Mouse (Mus musculus) liver, embryonic 16.5 days (tissue): ENCODE data around the gene Sfrp4. TPM values are rescaled to one million over a fixed set of nuclear protein-coding genes. Genes with fewer than 3 reads are reported as not detected.
A peak's percentile ranks its signal among the peaks of the same experiment; 100 is the strongest.

Experiments used
- ATAC-seq: fragments of 200-750 bp; cut with Nextera tagmentation; 2 replicates; pipeline ENCODE4 v1.8.0; 2017; ENCODE audit warnings: low read depth, mild to moderate bottlenecking, moderate number of reproducible peaks, moderate library complexity
- H3K27ac ChIP-seq: fragments of 300-500 bp; sonication (generic); 2 replicates; pipeline ENCODE4 v1.5.1; 2014; ENCODE audit warnings: mild to moderate bottlenecking, low read length
- H3K27me3 ChIP-seq: fragments of 300-500 bp; sonication (generic); 2 replicates; pipeline ENCODE4 v1.6.1; 2014; ENCODE audit warnings: low read depth, low read length, mixed read lengths; ENCODE audit not compliant: control insufficient read depth, insufficient read depth
- H3K36me3 ChIP-seq: fragments of 300-500 bp; sonication (generic); 2 replicates; pipeline ENCODE4 v1.6.1; 2014; ENCODE audit warnings: mild to moderate bottlenecking; ENCODE audit not compliant: control insufficient read depth, insufficient read depth
- H3K4me1 ChIP-seq: fragments of 300-500 bp; sonication (generic); 2 replicates; pipeline ENCODE4 v1.6.1; 2014; ENCODE audit warnings: low read depth, low read length, mixed read lengths; ENCODE audit not compliant: control insufficient read depth
- H3K4me2 ChIP-seq: fragments of 300-500 bp; sonication (generic); 2 replicates; pipeline ENCODE4 v1.6.1; 2014; ENCODE audit warnings: low read depth, low read length, mixed read lengths
- H3K4me3 ChIP-seq: fragments of 300-500 bp; sonication (generic); 2 replicates; pipeline ENCODE4 v1.5.1; 2014; ENCODE audit warnings: low read depth, mild to moderate bottlenecking, low read length
- H3K9ac ChIP-seq: fragments of 300-500 bp; sonication (generic); 2 replicates; pipeline ENCODE4 v1.6.1; 2014; ENCODE audit warnings: low read depth, low read length
- H3K9me3 ChIP-seq: fragments of 300-500 bp; sonication (generic); replicated peaks from 2 replicates; pipeline ENCODE4 v1.6.1; 2016; ENCODE audit warnings: low read length; ENCODE audit not compliant: control insufficient read depth
- WGBS: fragments of 180-500 bp; shearing (Covaris S2); extraction: QIAGEN DNeasy Blood & Tissue Kit; methylation state at CpG from one replicate; pipeline ENCODE4 v1.1.7; 2014; ENCODE audit not compliant: insufficient replicate concordance; 5-methylcytosine and 5-hydroxymethylcytosine counted together
- polyA plus RNA-seq: library from polyadenylated mRNA; unstranded; fragments of >200 nt; fragmentation: Nextera tagmentation; extraction: Ambion mirVana; gene quantifications from 2 replicates; pipeline ENCODE4 v1.2.1, GENCODE M21; 2015

The Sfrp4 gene
- polyA plus RNA-seq, 1 experiment from 2014 or later: 0.40 TPM

GRCm38 (mm10) chr13:19624632-19625320, 1.9 kb downstream of the Sfrp4 start:
- H3K9me3 ChIP-seq: no peaks in the 10 kb centered on the region
- WGBS: 70% methylated on average over 11 of the region's 11 CpGs
- ATAC-seq: no peak
- H3K9ac ChIP-seq: no peak overlapping the region
- no peaks in the 10 kb centered on the region for H3K36me3 ChIP-seq
- H3K27me3 ChIP-seq: peaks cover 16% of the 10 kb centered on the region
- no peak overlapping the region for H3K4me2 ChIP-seq
- H3K4me3 ChIP-seq: no peak overlapping the region
- no peak overlapping the region for H3K27ac ChIP-seq
- peaks cover 12% of the 10 kb centered on the region for H3K4me1 ChIP-seq

- no peak for ATAC-seq
- WGBS: 66% methylated on average over 1 of the region's 1 CpGs
- H3K9ac ChIP-seq: no peak overlapping the region
- no peak overlapping the region for H3K4me2 ChIP-seq
- no peak overlapping the region for H3K27ac ChIP-seq
- peaks cover 16% of the 10 kb centered on the region for H3K27me3 ChIP-seq
- H3K9me3 ChIP-seq: no peaks in the 10 kb centered on the region
- peaks cover 15% of the 10 kb centered on the region for H3K4me1 ChIP-seq
- no peak overlapping the region for H3K4me3 ChIP-seq
- H3K36me3 ChIP-seq: no peaks in the 10 kb centered on the region
Measured at GRCm38 (mm10) chr13:19626473-19626872, 3.6 kb downstream of the Sfrp4 start.

- no peaks in the 10 kb centered on the region for H3K9me3 ChIP-seq
- ATAC-seq: no peak
- H3K27ac ChIP-seq: no peak overlapping the region
- H3K27me3 ChIP-seq: no peaks in the 10 kb centered on the region
- H3K36me3 ChIP-seq: no peaks in the 10 kb centered on the region
- H3K4me3 ChIP-seq: no peak overlapping the region
- no peak overlapping the region for H3K4me2 ChIP-seq
- H3K9ac ChIP-seq: no peak overlapping the region
- peaks cover 6% of the 10 kb centered on the region; the same call in 1 of the 2 replicates for H3K4me1 ChIP-seq
- WGBS: 65% methylated on average over 5 of the region's 5 CpGs
Measured at GRCm38 (mm10) chr13:19630768-19631709, 8.1 kb downstream of the Sfrp4 start.

GRCm38 (mm10) chr13:19636131-19636530, 13.2 kb downstream of the Sfrp4 start:
- Histone ChIP-seq H3K36me3 (no peaks in the 10 kb centered on the region), H3K4me3 (no peak overlapping the region), H3K27ac (no peak overlapping the region), H3K4me1 (no peaks in the 10 kb centered on the region), H3K4me2 (no peak overlapping the region), H3K9ac (no peak overlapping the region), H3K27me3 (no peaks in the 10 kb centered on the region), H3K9me3 (no peaks in the 10 kb centered on the region)
- 0 out of 2 replicates have a peak, but pooled peaks have one; percentile 27 for ATAC-seq
- WGBS: 30% methylated on average over 4 of the region's 4 CpGs

- Histone ChIP-seq H3K4me2 (no peak overlapping the region), H3K27ac (no peak overlapping the region), H3K27me3 (no peaks in the 10 kb centered on the region; the same call in 1 of the 2 replicates), H3K36me3 (no peaks in the 10 kb centered on the region), H3K9me3 (no peaks in the 10 kb centered on the region), H3K9ac (no peak overlapping the region), H3K4me3 (no peak overlapping the region), H3K4me1 (no peaks in the 10 kb centered on the region)
- 69% methylated on average over 2 of the region's 2 CpGs for WGBS
- no peak for ATAC-seq
Measured at GRCm38 (mm10) chr13:19640203-19640851, 17.4 kb downstream of the Sfrp4 start.

GRCm38 (mm10) chr13:19643519-19643918, 20.6 kb downstream of the Sfrp4 start:
- Histone ChIP-seq H3K4me2 (no peak overlapping the region), H3K27ac (no peak overlapping the region), H3K9ac (no peak overlapping the region), H3K27me3 (no peaks in the 10 kb centered on the region; the same call in 1 of the 2 replicates), H3K4me3 (no peak overlapping the region), H3K4me1 (no peaks in the 10 kb centered on the region; the same call in 1 of the 2 replicates), H3K9me3 (no peaks in the 10 kb centered on the region), H3K36me3 (no peaks in the 10 kb centered on the region)
- WGBS: 44% methylated on average over 1 of the region's 1 CpGs
- ATAC-seq: no peak

- Histone ChIP-seq H3K9me3 (no peaks in the 10 kb centered on the region), H3K4me1 (peaks cover 3% of the 10 kb centered on the region), H3K27ac (no peak overlapping the region), H3K36me3 (no peaks in the 10 kb centered on the region), H3K27me3 (no peaks in the 10 kb centered on the region; the same call in 1 of the 2 replicates), H3K4me2 (no peak overlapping the region), H3K4me3 (no peak overlapping the region), H3K9ac (no peak overlapping the region)
- WGBS: 52% methylated on average over 2 of the region's 2 CpGs
- no peak for ATAC-seq
Measured at GRCm38 (mm10) chr13:19644225-19644624, 21.3 kb downstream of the Sfrp4 start.

GRCm38 (mm10) chr13:19649824-19650223, 26.9 kb downstream of the Sfrp4 start:
- Histone ChIP-seq H3K4me3 (no peak overlapping the region), H3K36me3 (no peaks in the 10 kb centered on the region), H3K27ac (peak overlapping the region; percentile 48; the same call in 1 of the 2 replicates), H3K4me2 (peak overlapping the region; percentile 30), H3K9me3 (no peaks in the 10 kb centered on the region), H3K4me1 (peaks cover 7% of the 10 kb centered on the region), H3K9ac (no peak overlapping the region), H3K27me3 (no peaks in the 10 kb centered on the region)
- ATAC-seq: peak; percentile 97
- WGBS: 28% methylated on average over 2 of the region's 2 CpGs
